Mouse (Mus musculus) kidney, adult 2 months (tissue): ENCODE results near the gene Tex26.

Experiments used
- CTCF ChIP-seq: fragments of 200-500 bp; conservative IDR thresholded peaks from 2 replicates; pipeline ENCODE4 v1.5.1; 2011; ENCODE audit warnings: low read depth, mild to moderate bottlenecking, control low read depth, low read length, moderate library complexity, mixed read lengths; ENCODE audit not compliant: insufficient read depth, insufficient read length
- POLR2A ChIP-seq: fragments of 200-500 bp; IDR thresholded peaks from one replicate; pipeline ENCODE4 v1.6.1; 2011; ENCODE audit warnings: low read depth, low read length, control low read depth

- TF ChIP-seq POLR2A (no peak), CTCF (no peak)
These were observed 30.0 kb upstream of the Tex26 start for GRCm38 (mm10) chr5:149409502-149409901.
